Mouse (Mus musculus) embryonic facial prominence, embryonic 12.5 days (tissue): Measurements from ENCODE around the gene Nfatc2. TPM values are rescaled to one million over a fixed set of nuclear protein-coding genes. Genes with fewer than 3 reads are reported as not detected.
A peak's percentile ranks its signal among the peaks of the same experiment; 100 is the strongest.

Source experiments
- ATAC-seq: fragments of 200-750 bp; cut with Nextera tagmentation; 2 replicates; pipeline ENCODE4 v1.8.0; 2017; ENCODE audit not compliant: insufficient number of reproducible peaks, insufficient read depth, low FRiP score, low TSS enrichment
- H3K27ac ChIP-seq: fragments of 300-500 bp; sonication (generic); 2 replicates; pipeline ENCODE4 v1.5.1; 2016; ENCODE audit warnings: mild to moderate bottlenecking
- H3K27me3 ChIP-seq: fragments of 300-500 bp; sonication (generic); 2 replicates; pipeline ENCODE4 v1.6.1; 2016; ENCODE audit warnings: mild to moderate bottlenecking, moderate library complexity
- H3K36me3 ChIP-seq: fragments of 300-500 bp; sonication (generic); 2 replicates; pipeline ENCODE4 v1.6.1; 2016; ENCODE audit warnings: mild to moderate bottlenecking
- H3K4me1 ChIP-seq: fragments of 300-500 bp; sonication (generic); 2 replicates; pipeline ENCODE4 v1.6.1; 2016
- H3K4me2 ChIP-seq: fragments of 300-500 bp; sonication (generic); replicated peaks from 2 replicates; pipeline ENCODE4 v1.6.1; 2016; ENCODE audit warnings: mild to moderate bottlenecking, moderate library complexity
- H3K4me3 ChIP-seq: fragments of 300-500 bp; sonication (generic); 2 replicates; pipeline ENCODE4 v1.5.1; 2016; ENCODE audit warnings: mild to moderate bottlenecking
- H3K9ac ChIP-seq: fragments of 300-500 bp; sonication (generic); 2 replicates; pipeline ENCODE4 v1.6.1; 2016; ENCODE audit warnings: mild to moderate bottlenecking, moderate library complexity
- H3K9me3 ChIP-seq: fragments of 300-500 bp; sonication (generic); 2 replicates; pipeline ENCODE4 v1.6.1; 2016; ENCODE audit warnings: mild to moderate bottlenecking, moderate library complexity
- WGBS: fragments of 180-500 bp; shearing (Covaris S2); methylation state at CpG from one replicate; pipeline ENCODE4 v1.1.7; 2016; 5-methylcytosine and 5-hydroxymethylcytosine counted together
- polyA plus RNA-seq: library from polyadenylated mRNA; unstranded; fragments of >200 nt; fragmentation: Nextera tagmentation; extraction: Ambion mirVana; gene quantifications from 2 replicates; pipeline ENCODE4 v1.2.1, GENCODE M21; 2016

The Nfatc2 gene
- polyA plus RNA-seq, 1 experiment from 2014 or later, result 5.1 TPM

- Histone ChIP-seq H3K4me2 (no peak overlapping the region), H3K9ac (no peak overlapping the region), H3K36me3 (no peaks in the 10 kb centered on the region), H3K27me3 (no peaks in the 10 kb centered on the region), H3K9me3 (no peaks in the 10 kb centered on the region), H3K27ac (no peak overlapping the region), H3K4me3 (no peak overlapping the region), H3K4me1 (peaks cover 21% of the 10 kb centered on the region)
- ATAC-seq, result no peak
- 79% methylated on average over 18 of the region's 18 CpGs for WGBS
These were observed 74.7 kb downstream of the Nfatc2 start for GRCm38 (mm10) chr2:168526547-168527429.

GRCm38 (mm10) chr2:168525391-168526154, 75.9 kb downstream of the Nfatc2 start:
- Histone ChIP-seq H3K4me1 (peaks cover 21% of the 10 kb centered on the region), H3K9ac (no peak overlapping the region), H3K27me3 (no peaks in the 10 kb centered on the region), H3K4me2 (peak overlapping the region; percentile 47), H3K4me3 (peak overlapping the region; percentile 15; the same call in 1 of the 2 replicates), H3K27ac (peak overlapping the region; percentile 51), H3K9me3 (no peaks in the 10 kb centered on the region), H3K36me3 (no peaks in the 10 kb centered on the region)
- 0 out of 2 replicates have a peak, but pooled peaks have one; percentile 30 for ATAC-seq
- 8% methylated on average over 17 of the region's 17 CpGs for WGBS

DNA sequence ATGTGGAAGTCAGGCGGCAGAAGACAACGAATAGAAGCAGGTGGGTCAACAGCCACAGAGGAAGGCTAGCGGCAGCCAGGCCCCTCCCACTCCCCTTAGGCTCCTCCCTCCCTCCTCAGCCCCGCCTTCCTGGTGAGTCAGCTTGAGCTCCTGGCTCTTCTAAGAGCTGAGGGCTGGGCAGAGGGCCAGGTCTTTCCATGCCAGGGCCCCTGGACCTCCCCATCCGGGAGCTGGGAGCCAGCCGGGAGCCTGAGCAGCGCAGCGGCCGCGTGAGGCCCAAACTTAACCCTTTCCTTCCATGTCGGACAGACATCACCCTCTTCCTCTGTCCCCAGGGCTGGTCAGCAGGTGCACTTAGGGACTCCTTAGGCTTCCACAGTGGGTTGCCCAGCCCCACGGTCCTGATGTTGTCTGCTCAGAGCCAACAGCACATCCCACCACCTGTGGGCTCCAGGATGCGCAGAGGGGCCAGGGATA, 76.5 kb downstream of the Nfatc2 start:
- Histone ChIP-seq H3K36me3 (no peaks in the 10 kb centered on the region), H3K4me2 (peak overlapping the region; percentile 47), H3K9me3 (no peaks in the 10 kb centered on the region), H3K4me3 (peak overlapping the region; percentile 15; the same call in 1 of the 2 replicates), H3K27ac (peak overlapping the region; percentile 51), H3K9ac (no peak overlapping the region), H3K4me1 (peaks cover 21% of the 10 kb centered on the region), H3K27me3 (no peaks in the 10 kb centered on the region)
- ATAC-seq, result peak; percentile 86
- WGBS, result 1% methylated on average over 13 of the region's 13 CpGs

- no peak overlapping the region for H3K27ac ChIP-seq
- H3K9me3 ChIP-seq, result no peaks in the 10 kb centered on the region
These were observed 79.2 kb downstream of the Nfatc2 start for GRCm38 (mm10) chr2:168522247-168522646.

GRCm38 (mm10) chr2:168520771-168521170, 80.7 kb downstream of the Nfatc2 start:
- Histone ChIP-seq H3K4me2 (no peak overlapping the region), H3K27ac (no peak overlapping the region), H3K9ac (no peak overlapping the region), H3K4me3 (no peak overlapping the region), H3K36me3 (no peaks in the 10 kb centered on the region), H3K27me3 (no peaks in the 10 kb centered on the region), H3K9me3 (no peaks in the 10 kb centered on the region), H3K4me1 (peaks cover 14% of the 10 kb centered on the region)
- ATAC-seq, result no peak
- WGBS, result 93% methylated on average over 7 of the region's 7 CpGs

More at GRCm38 (mm10) chr2:168522247-168522646, 79.2 kb downstream of the Nfatc2 start:
- no peak overlapping the region for H3K4me2 ChIP-seq
- H3K4me3 ChIP-seq, result no peak overlapping the region
- H3K36me3 ChIP-seq, result no peaks in the 10 kb centered on the region
- H3K4me1 ChIP-seq, result peaks cover 17% of the 10 kb centered on the region
- no peaks in the 10 kb centered on the region for H3K27me3 ChIP-seq
- H3K9ac ChIP-seq, result no peak overlapping the region
- ATAC-seq, result no peak
- WGBS, result 82% methylated on average over 3 of the region's 3 CpGs

DNA sequence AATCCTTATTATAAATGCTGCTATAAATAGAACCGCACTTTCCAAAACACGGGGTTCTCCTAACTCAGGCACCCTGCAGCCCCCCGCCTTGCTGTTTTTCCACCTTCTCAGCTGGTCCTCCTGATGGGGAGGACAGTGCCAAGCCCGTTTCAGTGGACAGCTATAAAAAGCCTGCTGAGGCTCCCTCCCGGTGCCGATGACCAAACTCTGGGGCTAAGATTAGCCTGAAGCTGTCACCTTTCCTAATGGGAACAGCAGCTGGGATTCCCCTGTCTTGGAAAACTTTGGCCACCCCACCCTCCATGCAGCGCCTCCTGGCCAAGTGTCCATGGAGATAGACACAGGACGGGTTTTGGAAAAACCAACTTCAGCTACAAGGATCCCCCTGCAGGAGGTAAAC, 81.9 kb downstream of the Nfatc2 start:
- no peak overlapping the region for H3K9ac ChIP-seq
- H3K27ac ChIP-seq, result no peak overlapping the region
- H3K4me3 ChIP-seq, result no peak overlapping the region
- no peak overlapping the region for H3K4me2 ChIP-seq
- H3K9me3 ChIP-seq, result no peaks in the 10 kb centered on the region
- H3K27me3 ChIP-seq, result no peaks in the 10 kb centered on the region
- ATAC-seq, result no peak
- WGBS, result 82% methylated on average over 8 of the region's 8 CpGs
- H3K4me1 ChIP-seq, result 0 out of 2 replicates have a peak, but pooled peaks cover 2% of the 10 kb centered on the region
- H3K36me3 ChIP-seq, result no peaks in the 10 kb centered on the region

- Histone ChIP-seq H3K27ac (no peak overlapping the region), H3K27me3 (no peaks in the 10 kb centered on the region), H3K4me2 (no peak overlapping the region), H3K4me1 (no peaks in the 10 kb centered on the region), H3K9me3 (no peaks in the 10 kb centered on the region), H3K4me3 (no peak overlapping the region), H3K9ac (no peak overlapping the region), H3K36me3 (no peaks in the 10 kb centered on the region)
- ATAC-seq, result no peak
- 75% methylated on average over 15 of the region's 15 CpGs for WGBS
These were observed 83.2 kb downstream of the Nfatc2 start for GRCm38 (mm10) chr2:168518256-168518659.

DNA sequence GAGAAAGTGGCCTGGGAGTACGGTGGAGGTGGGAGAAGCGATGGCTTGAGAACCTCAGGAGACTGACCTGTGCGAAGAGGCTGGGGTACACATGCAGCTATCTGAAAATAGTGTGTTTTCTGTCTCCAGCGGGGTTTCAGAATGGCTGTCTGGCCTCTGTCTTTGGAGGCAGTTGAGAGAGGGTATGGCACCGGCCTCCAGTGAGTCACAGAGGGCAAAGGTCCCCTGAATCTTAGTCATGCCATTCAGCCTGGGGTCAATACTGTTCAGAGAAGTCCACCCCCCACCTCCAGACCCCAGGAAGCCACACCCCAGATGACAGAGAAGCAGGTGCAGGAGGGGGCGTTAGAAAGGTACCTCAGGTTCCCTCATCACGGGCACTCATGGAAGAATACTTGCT, 83.7 kb downstream of the Nfatc2 start:
- Histone ChIP-seq H3K4me1 (no peaks in the 10 kb centered on the region), H3K9ac (no peak overlapping the region), H3K4me3 (no peak overlapping the region), H3K27ac (no peak overlapping the region), H3K27me3 (no peaks in the 10 kb centered on the region), H3K36me3 (no peaks in the 10 kb centered on the region), H3K4me2 (no peak overlapping the region), H3K9me3 (no peaks in the 10 kb centered on the region)
- 83% methylated on average over 7 of the region's 7 CpGs for WGBS
- no peak for ATAC-seq

DNA sequence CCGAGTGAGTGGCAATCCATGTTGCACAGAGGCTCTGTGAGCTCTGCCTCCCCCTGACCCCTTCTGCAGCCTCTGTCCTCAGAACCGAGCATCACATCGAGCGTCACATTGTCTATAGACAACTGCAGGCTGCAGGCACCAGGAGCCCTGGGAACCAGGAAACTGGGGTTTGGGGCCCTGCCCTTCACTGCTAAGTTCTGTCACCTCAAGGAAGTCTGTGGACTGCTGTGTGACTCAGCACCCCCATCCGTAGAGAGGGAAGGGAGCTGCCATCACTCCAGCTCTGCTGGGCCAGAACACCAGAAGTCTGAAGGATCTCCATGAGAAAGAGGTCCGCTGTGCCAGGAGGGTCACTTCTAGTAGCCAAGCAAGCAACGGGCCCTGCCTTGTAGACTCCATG, 84.7 kb downstream of the Nfatc2 start:
- Histone ChIP-seq H3K9ac (no peak overlapping the region), H3K4me1 (no peaks in the 10 kb centered on the region), H3K9me3 (no peaks in the 10 kb centered on the region), H3K27ac (no peak overlapping the region), H3K27me3 (no peaks in the 10 kb centered on the region), H3K4me3 (no peak overlapping the region), H3K36me3 (no peaks in the 10 kb centered on the region), H3K4me2 (no peak overlapping the region)
- WGBS, result 89% methylated on average over 7 of the region's 7 CpGs
- ATAC-seq, result no peak

DNA sequence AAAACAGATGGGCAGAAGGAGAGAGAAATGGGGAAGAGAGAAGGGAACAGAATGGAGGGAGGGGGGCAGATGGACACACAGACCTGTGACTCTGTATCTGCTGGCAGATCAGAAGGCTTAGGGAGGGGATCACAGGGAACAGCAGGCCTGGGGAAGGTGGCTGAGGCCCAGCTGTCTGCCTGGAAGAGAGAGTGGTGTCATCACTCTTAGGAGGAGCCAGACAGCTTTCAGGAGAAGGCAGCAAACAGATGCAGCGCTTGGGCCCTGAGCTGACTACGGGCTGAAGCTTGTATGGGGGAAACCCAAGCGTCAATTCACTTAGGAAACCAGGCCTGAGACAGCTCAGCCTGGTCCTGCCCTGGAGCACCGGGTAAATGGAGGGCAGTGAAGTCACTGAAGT, 86.0 kb downstream of the Nfatc2 start:
- 66% methylated on average over 4 of the region's 4 CpGs for WGBS
- H3K27me3 ChIP-seq, result no peaks in the 10 kb centered on the region
- no peaks in the 10 kb centered on the region for H3K9me3 ChIP-seq
- H3K27ac ChIP-seq, result no peak overlapping the region
- no peak overlapping the region for H3K4me2 ChIP-seq
- no peak overlapping the region for H3K4me3 ChIP-seq
- H3K4me1 ChIP-seq, result no peaks in the 10 kb centered on the region
- H3K36me3 ChIP-seq, result no peaks in the 10 kb centered on the region
- no peak overlapping the region for H3K9ac ChIP-seq
- no peak for ATAC-seq

DNA sequence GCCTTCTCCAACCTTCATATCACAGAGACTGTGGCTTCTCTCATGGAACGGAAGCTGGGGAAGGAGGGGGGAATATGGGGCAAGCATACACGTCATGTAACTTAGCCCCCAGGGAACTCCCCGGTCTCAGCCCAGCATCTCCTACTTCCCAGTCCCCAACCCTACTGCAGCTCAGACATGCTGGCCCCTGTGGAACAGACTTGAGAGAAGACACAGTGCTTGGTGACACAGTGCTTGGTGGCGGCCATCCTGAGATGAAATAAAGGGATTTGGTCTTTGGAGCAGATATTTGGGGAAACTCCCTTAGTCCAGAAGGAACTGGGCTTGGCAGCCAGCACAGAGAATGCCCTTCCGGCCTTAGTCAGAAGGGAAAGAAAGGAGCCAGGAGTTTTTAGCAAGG, 87.3 kb downstream of the Nfatc2 start:
- Histone ChIP-seq H3K36me3 (no peaks in the 10 kb centered on the region), H3K4me3 (no peak overlapping the region), H3K9ac (no peak overlapping the region), H3K9me3 (no peaks in the 10 kb centered on the region), H3K4me1 (no peaks in the 10 kb centered on the region), H3K27me3 (no peaks in the 10 kb centered on the region; the same call in 1 of the 2 replicates), H3K4me2 (no peak overlapping the region), H3K27ac (no peak overlapping the region)
- ATAC-seq, result no peak
- WGBS, result 80% methylated on average over 5 of the region's 5 CpGs
